Mouse (Mus musculus) heart, postnatal 0 days (tissue): ENCODE measurements around the gene Nkain4. TPM values are rescaled to one million over a fixed set of nuclear protein-coding genes. Genes with fewer than 3 reads are reported as not detected.

ENCODE experiments used
- ATAC-seq: fragments of 200-750 bp; cut with Nextera tagmentation; 2 replicates; pipeline ENCODE4 v1.8.0; 2017; ENCODE audit warnings: low read depth, moderate number of reproducible peaks, moderate library complexity; ENCODE audit not compliant: insufficient read depth
- DNase-seq: peaks from one replicate; pipeline ENCODE4 v3.0.0-alpha.2; 2016; ENCODE audit warnings: low spot score
- H3K27ac ChIP-seq: fragments of 300-500 bp; sonication (generic); 2 replicates; pipeline ENCODE4 v1.5.1; 2014; ENCODE audit warnings: low read depth, mild to moderate bottlenecking
- H3K27me3 ChIP-seq: fragments of 300-500 bp; sonication (generic); 2 replicates; pipeline ENCODE4 v1.6.1; 2014; ENCODE audit warnings: low read length, mixed read lengths; ENCODE audit not compliant: control insufficient read depth, insufficient read depth
- H3K36me3 ChIP-seq: fragments of 300-500 bp; sonication (generic); replicated peaks from 2 replicates; pipeline ENCODE4 v1.6.1; 2014; ENCODE audit warnings: low read length, mixed read lengths; ENCODE audit not compliant: control insufficient read depth, insufficient read depth
- H3K4me1 ChIP-seq: fragments of 300-500 bp; sonication (generic); 2 replicates; pipeline ENCODE4 v1.6.1; 2014; ENCODE audit warnings: antibody characterized with exemption; ENCODE audit not compliant: control insufficient read depth, insufficient read depth
- H3K4me2 ChIP-seq: fragments of 300-500 bp; sonication (generic); 2 replicates; pipeline ENCODE4 v1.6.1; 2014; ENCODE audit warnings: low read depth, mild to moderate bottlenecking, low read length, moderate library complexity
- H3K4me3 ChIP-seq: fragments of 300-500 bp; sonication (generic); 2 replicates; pipeline ENCODE4 v1.5.1; 2014; ENCODE audit warnings: low read depth, low read length
- H3K9ac ChIP-seq: fragments of 300-500 bp; sonication (generic); replicated peaks from 2 replicates; pipeline ENCODE4 v1.6.1; 2014; ENCODE audit warnings: low read depth, low read length, mixed read lengths
- H3K9me3 ChIP-seq: fragments of 300-500 bp; sonication (generic); replicated peaks from 2 replicates; pipeline ENCODE4 v1.6.1; 2016; ENCODE audit warnings: low read length; ENCODE audit not compliant: control insufficient read depth
- CTCF ChIP-seq: IDR thresholded peaks from 2 replicates; pipeline ENCODE4 v1.5.1; 2016; ENCODE audit warnings: antibody characterized with exemption, control low read depth, low read depth
- EP300 ChIP-seq: IDR thresholded peaks from 2 replicates; pipeline ENCODE4 v1.6.1; 2016; ENCODE audit warnings: antibody characterized with exemption, low read depth
- WGBS: fragments of 180-500 bp; shearing (Covaris S2); extraction: QIAGEN DNeasy Blood & Tissue Kit; methylation state at CpG from one replicate; pipeline ENCODE4 v1.1.7; 2014; 5-methylcytosine and 5-hydroxymethylcytosine counted together
- polyA plus RNA-seq: library from polyadenylated mRNA; unstranded; fragments of >200 nt; fragmentation: Nextera tagmentation; extraction: Ambion mirVana; gene quantifications from 2 replicates; pipeline ENCODE4 v1.2.1, GENCODE M21; 2015
- total RNA-seq: library from RNA; depleted of rRNA; stranded (reverse); fragments of >200 nt; gene quantifications from 2 replicates; pipeline ENCODE4 v1.2.3, GENCODE M21; 2014; ENCODE audit warnings: low replicate concordance

The Nkain4 gene
- total and polyA plus RNA-seq, 2 experiments from 2014 or later, result 9.8 to 27.6 TPM

DNA sequence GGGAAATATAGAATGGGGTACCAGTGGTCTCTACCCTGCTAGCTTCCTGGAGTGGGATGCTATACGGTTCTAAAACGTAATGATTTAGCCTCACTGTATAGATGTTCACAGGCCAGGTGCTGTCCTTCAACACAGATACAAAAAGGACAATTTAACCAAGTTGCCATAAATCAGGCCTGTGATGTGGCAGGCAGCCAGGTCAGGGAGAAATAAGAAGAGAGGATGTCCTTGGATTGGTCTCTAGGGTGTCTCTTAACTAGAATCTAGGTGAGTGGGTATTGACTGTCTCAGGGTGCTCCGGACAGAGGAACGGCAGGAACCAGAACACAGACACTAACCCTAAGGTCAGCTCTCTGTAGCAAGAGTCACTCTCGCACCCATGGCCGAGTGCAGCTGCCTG lies 31.8 kb downstream of the Nkain4 start:
- Histone ChIP-seq H3K9me3 (no peaks in the 10 kb centered on the region), H3K9ac (no peak overlapping the region), H3K36me3 (peaks cover 9% of the 10 kb centered on the region), H3K4me2 (no peak overlapping the region), H3K27ac (no peak overlapping the region), H3K27me3 (no peaks in the 10 kb centered on the region), H3K4me3 (no peak overlapping the region), H3K4me1 (peaks cover 14% of the 10 kb centered on the region)
- DNase-seq (no peak), ATAC-seq (no peak)
- 77% methylated on average over 6 of the region's 6 CpGs for WGBS
- TF ChIP-seq EP300 (no peak), CTCF (no peak)

GRCm38 (mm10) chr2:180920810-180921400 lies 33.6 kb downstream of the Nkain4 start, which contains the start of gene Ythdf1:
Gene Ythdf1, minus strand, starts transcription at chr2:180920949.
- ATAC-seq, result peak; percentile 98

GRCm38 (mm10) chr2:180919913-180920809 lies 34.3 kb downstream of the Nkain4 start:
- H3K9ac ChIP-seq, result peak overlapping the region; percentile 98
- ATAC-seq, result peak; percentile 31; the same call in 1 of the 2 replicates
- no peaks in the 10 kb centered on the region for H3K9me3 ChIP-seq
- H3K36me3 ChIP-seq, result peaks cover 34% of the 10 kb centered on the region
- no peaks in the 10 kb centered on the region for H3K27me3 ChIP-seq
- no peak for TF ChIP-seq EP300
- WGBS, result under 1% methylated on average over 61 of the region's 61 CpGs
- H3K27ac ChIP-seq, result peak overlapping the region; percentile 78
- DNase-seq, result no peak
- H3K4me2 ChIP-seq, result peak overlapping the region; percentile 86
- H3K4me1 ChIP-seq, result peaks cover 22% of the 10 kb centered on the region
- peak overlapping the region; percentile 94 for H3K4me3 ChIP-seq

More at GRCm38 (mm10) chr2:180920810-180921400, 33.6 kb downstream of the Nkain4 start, which contains the start of gene Ythdf1:
- Histone ChIP-seq H3K4me2 (peak within 1 kb of the TSS; percentile 86), H3K4me1 (peaks cover 19% of the 10 kb centered on the region), H3K4me3 (peak within 1 kb of the TSS; percentile 94), H3K9me3 (no peaks in the 10 kb centered on the region), H3K27ac (peak within 1 kb of the TSS; percentile 78), H3K27me3 (no peaks in the 10 kb centered on the region), H3K36me3 (peaks cover 26% of the 10 kb centered on the region), H3K9ac (peak within 1 kb of the TSS; percentile 98)
- WGBS, result 1% methylated on average over 45 of the region's 56 CpGs
- peak; percentile 94 for DNase-seq
- TF ChIP-seq CTCF (no peak), EP300 (no peak)

GRCm38 (mm10) chr2:180915886-180916433 lies 38.5 kb downstream of the Nkain4 start:
- peaks cover 16% of the 10 kb centered on the region for H3K4me1 ChIP-seq
- no peak for TF ChIP-seq CTCF
- no peak for TF ChIP-seq EP300
- ATAC-seq (no peak), DNase-seq (no peak)
- no peaks in the 10 kb centered on the region for H3K27me3 ChIP-seq
- H3K4me3 ChIP-seq, result no peak overlapping the region
- 29% methylated on average over 3 of the region's 3 CpGs for WGBS
- no peak overlapping the region for H3K4me2 ChIP-seq
- no peaks in the 10 kb centered on the region for H3K9me3 ChIP-seq
- H3K9ac ChIP-seq, result no peak overlapping the region
- H3K36me3 ChIP-seq, result peaks cover 72% of the 10 kb centered on the region
- no peak overlapping the region for H3K27ac ChIP-seq

- H3K36me3 ChIP-seq, result peaks cover 80% of the 10 kb centered on the region
- H3K27me3 ChIP-seq, result no peaks in the 10 kb centered on the region
- WGBS, result 78% methylated on average over 12 of the region's 12 CpGs
- no peak for TF ChIP-seq CTCF
- no peak for TF ChIP-seq EP300
- H3K9me3 ChIP-seq, result no peaks in the 10 kb centered on the region
- DNase-seq (no peak), ATAC-seq (no peak)
- H3K4me2 ChIP-seq, result no peak overlapping the region
- H3K4me1 ChIP-seq, result peaks cover 3% of the 10 kb centered on the region; the same call in 1 of the 2 replicates
- no peak overlapping the region for H3K9ac ChIP-seq
- no peak overlapping the region for H3K4me3 ChIP-seq
- no peak overlapping the region for H3K27ac ChIP-seq
These were observed 43.6 kb downstream of the Nkain4 start for GRCm38 (mm10) chr2:180910928-180911327.
